Mouse (Mus musculus) cortical plate, adult 2 months (tissue): ENCODE results near the gene Parva. TPM values are rescaled to one million over a fixed set of nuclear protein-coding genes. Genes with fewer than 3 reads are reported as not detected.

ENCODE experiments used
- H3K27ac ChIP-seq: fragments of 200-500 bp; 2 replicates; pipeline ENCODE4 v1.5.1; 2012; ENCODE audit warnings: low read length, control low read depth, inconsistent platforms; ENCODE audit not compliant: insufficient read depth
- H3K4me1 ChIP-seq: fragments of 200-500 bp; 2 replicates; pipeline ENCODE4 v1.6.1; 2011; ENCODE audit warnings: low read length; ENCODE audit not compliant: control insufficient read depth, insufficient read depth
- H3K4me3 ChIP-seq: fragments of 200-500 bp; 2 replicates; pipeline ENCODE4 v1.5.1; 2011; ENCODE audit warnings: mild to moderate bottlenecking, low read length, control low read depth; ENCODE audit not compliant: insufficient read depth
- CTCF ChIP-seq: fragments of 200-500 bp; IDR thresholded peaks from 2 replicates; pipeline ENCODE4 v1.5.1; 2011; ENCODE audit warnings: mild to moderate bottlenecking, control low read depth, low read length; ENCODE audit not compliant: insufficient read depth; ENCODE audit errors: extremely low read depth
- POLR2A ChIP-seq: fragments of 200-500 bp; IDR thresholded peaks from 2 replicates; pipeline ENCODE4 v1.6.1; 2011; ENCODE audit warnings: mild to moderate bottlenecking, low read length, control low read depth; ENCODE audit not compliant: insufficient read depth; ENCODE audit errors: extremely low read depth
- polyA plus RNA-seq: library from polyadenylated mRNA; depleted of rRNA; stranded (reverse); fragments of >200 nt; gene quantifications from 2 replicates; pipeline ENCODE4 v1.2.3, GENCODE M21; 2012; rRNA removed

The Parva gene
- polyA plus RNA-seq = 44.7 and 45.0 TPM in 2 replicates

DNA sequence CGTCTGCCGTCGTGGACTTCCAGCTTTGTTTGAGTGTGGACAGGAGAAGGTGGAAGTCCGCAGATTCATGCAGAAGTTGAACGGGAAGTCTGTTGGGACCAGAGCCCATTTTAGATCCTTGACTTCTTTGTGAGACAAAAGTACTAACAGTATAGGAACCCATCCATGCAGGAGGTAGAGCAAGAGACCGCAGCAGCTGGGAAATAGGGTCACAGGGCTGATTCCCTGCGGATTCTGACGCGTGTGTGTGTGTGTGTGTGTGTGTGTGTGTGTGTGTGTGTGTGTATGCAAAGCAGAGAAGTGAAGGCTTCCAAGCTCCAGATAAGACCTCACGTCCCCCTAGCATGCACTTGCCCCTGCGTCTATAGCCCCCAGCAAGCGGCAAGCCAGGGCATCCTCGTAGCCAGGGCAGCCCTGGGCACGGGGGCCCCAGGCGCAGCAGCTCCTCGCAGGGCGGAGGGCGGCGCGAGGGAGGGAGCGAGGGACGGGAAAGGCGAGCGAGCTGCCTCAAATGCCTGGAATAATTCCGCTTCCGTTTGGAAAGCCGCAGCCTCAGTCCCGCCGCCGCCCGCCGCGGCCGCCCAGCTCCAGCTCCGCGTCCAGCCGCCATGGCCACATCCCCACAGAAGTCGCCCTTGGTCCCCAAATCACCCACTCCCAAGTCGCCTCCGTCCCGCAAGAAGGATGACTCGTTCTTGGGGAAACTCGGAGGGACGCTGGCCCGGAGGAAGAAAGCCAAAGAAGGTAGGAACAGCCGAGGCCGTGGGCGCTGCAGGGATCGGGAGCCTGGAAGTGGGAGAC lies at the start of gene Parva:
Gene Parva, plus strand, starts transcription at position 149 of the 801 bp plus-strand sequence.
- H3K27ac ChIP-seq = peak within 1 kb of the TSS; percentile 56; the same call in 1 of the 2 replicates

DNA sequence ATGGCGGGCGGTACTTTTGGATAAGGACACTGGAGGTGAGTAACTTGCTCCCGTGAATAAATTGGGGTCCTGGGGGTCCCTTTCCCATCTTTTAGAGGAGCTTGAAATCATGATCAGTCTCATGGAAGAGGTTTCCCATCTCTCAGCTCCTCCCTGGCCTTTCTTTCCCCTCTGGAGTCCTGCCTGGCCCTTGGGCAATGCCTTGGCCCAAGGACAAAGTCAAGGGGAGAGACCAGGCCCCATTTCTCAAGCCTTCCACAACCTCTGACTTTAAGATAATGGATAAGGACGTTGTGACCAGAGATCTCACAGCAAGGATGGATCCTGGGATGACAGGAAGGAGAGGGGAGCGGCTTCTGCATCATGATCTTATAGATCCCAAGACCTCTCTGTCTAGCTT lies 49.2 kb upstream of the Parva start:
- TF ChIP-seq CTCF (no peak), POLR2A (no peak)
- Histone ChIP-seq H3K4me1 (peaks cover 7% of the 10 kb centered on the region), H3K4me3 (no peak overlapping the region), H3K27ac (peak overlapping the region; percentile 43)

More for the DNA sequence above, at the start of gene Parva:
- Histone ChIP-seq H3K4me1 (no peaks in the 10 kb centered on the region), H3K4me3 (peak within 1 kb of the TSS; percentile 45)
- TF ChIP-seq CTCF (no peak), POLR2A (no peak)

DNA sequence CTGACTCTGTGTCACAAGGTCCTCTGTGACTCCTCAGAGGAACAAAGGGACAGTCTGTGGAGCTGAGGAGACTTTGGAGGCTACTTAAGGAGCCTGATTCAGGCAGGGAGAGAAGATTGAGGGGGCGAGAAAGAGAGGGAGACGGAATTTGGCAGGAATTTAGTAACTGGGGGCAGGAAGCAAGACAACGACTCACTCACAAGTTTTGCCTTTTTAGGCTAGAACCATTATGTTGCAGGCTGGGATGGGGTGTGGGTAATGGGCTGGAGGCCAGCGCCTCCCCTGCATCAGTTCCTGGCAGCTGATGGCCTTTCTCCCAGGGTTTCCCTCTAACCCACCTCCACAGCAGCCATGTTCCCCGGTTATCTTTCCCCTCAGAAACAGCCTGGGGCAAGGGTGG lies 48.8 kb upstream of the Parva start:
- Histone ChIP-seq H3K4me1 (peaks cover 7% of the 10 kb centered on the region), H3K27ac (peak overlapping the region; percentile 43), H3K4me3 (no peak overlapping the region)
- TF ChIP-seq POLR2A = no peak
- no peak for TF ChIP-seq CTCF

DNA sequence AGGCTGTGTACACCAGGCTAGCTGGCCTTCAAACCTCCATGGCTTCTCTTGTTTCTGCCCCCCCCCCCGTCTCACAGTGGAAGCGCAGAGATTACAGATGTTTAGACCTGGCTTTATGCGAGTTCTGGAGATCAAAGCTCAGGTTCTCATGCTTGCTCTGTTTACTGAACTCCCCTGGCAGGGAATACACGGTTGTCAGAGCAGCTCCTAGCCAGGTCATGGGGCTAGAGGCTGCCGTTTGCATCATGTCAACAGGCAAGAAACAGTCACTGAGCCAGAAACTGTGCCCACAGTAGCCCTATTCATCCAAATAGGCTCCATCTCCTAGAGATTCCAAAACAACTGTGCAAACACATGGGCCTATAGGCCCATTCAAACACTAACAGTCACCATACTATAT lies 40.8 kb upstream of the Parva start:
- Histone ChIP-seq H3K4me3 (no peak overlapping the region), H3K4me1 (peaks cover 6% of the 10 kb centered on the region; the same call in 1 of the 2 replicates)

DNA sequence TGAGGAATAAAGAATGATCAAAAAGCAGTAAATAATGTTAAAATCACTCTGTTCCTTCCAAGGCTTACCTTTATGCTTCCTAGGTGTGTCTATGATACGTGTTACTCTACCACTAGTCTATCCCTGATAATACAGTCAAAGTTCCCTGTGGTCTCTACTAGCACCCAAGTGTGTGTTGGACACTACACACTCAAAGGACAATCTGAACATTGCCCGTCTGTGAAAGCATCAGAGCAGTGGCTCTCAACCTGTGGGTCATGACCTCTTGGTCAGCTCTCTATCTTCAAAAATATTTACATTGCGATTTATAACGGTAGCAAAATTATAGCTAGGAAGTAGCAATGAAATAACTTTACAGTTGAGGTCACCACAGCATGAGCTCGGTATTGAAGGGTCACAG lies 39.4 kb upstream of the Parva start:
- H3K27ac ChIP-seq = no peak overlapping the region
- peaks cover 6% of the 10 kb centered on the region; the same call in 1 of the 2 replicates for H3K4me1 ChIP-seq
- H3K4me3 ChIP-seq = no peak overlapping the region
- TF ChIP-seq CTCF (no peak), POLR2A (no peak)

More for the DNA sequence above, 40.8 kb upstream of the Parva start:
- no peak overlapping the region for H3K27ac ChIP-seq
- no peak for TF ChIP-seq POLR2A
- no peak for TF ChIP-seq CTCF

DNA sequence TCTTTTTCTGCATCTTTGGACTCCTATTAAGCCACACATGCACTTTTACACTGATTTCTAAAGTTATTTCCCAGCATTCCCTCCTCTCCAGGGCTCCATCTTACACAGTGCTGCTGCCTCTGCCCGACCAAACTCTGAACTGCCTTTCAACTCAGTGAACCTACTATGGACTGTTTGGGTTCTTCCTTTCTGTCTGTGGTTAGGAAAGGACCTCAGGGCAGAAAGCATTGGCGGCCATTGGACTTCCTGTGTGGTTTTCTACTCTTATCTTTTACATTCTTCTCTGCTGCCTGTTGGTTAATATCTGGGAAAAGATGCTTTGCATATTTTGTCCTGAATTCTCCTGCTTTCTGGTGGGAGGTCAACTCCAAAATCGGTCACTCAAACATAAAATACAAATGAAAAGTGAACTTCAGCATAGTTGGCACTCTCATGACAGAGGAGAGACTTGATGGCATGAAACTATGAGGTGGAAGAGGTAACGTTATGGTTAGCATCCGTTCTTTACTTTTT lies 38.9 kb upstream of the Parva start:
- Histone ChIP-seq H3K4me3 (no peak overlapping the region), H3K27ac (no peak overlapping the region), H3K4me1 (peaks cover 6% of the 10 kb centered on the region; the same call in 1 of the 2 replicates)
- no peak for TF ChIP-seq CTCF
- TF ChIP-seq POLR2A = no peak

DNA sequence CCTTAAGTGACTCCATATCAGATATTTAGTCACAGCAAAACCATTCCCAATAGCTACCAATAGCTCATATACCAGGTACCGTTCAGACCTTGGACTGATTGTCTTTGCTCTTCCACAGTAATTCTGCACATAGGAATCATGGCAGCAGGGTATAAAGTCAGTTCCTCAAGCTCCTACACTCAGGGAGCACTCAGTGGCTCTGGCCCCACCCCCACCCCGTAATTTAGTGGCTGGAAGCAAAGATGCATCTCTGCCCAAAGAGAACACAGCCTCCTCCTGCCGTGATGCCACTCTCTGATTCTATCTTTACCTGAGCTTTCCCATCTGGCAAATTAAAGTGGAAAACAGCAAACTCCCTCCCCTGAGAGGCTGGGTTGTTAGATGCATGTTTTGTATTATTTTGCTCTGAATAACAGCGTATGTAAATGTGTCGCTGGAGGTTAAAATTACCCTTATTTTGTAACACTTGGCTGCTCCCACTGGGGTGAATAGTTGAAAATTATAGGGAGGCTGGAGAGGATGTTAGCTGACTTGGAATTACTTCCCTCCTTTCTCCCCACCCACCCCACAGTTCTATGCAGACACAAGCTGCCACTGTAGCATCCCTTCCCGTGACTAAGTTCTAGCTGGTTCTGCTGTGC lies 37.6 kb upstream of the Parva start:
- TF ChIP-seq CTCF (no peak), POLR2A (no peak)
- no peak overlapping the region for H3K27ac ChIP-seq
- H3K4me3 ChIP-seq = no peak overlapping the region
- peaks cover 6% of the 10 kb centered on the region; the same call in 1 of the 2 replicates for H3K4me1 ChIP-seq

DNA sequence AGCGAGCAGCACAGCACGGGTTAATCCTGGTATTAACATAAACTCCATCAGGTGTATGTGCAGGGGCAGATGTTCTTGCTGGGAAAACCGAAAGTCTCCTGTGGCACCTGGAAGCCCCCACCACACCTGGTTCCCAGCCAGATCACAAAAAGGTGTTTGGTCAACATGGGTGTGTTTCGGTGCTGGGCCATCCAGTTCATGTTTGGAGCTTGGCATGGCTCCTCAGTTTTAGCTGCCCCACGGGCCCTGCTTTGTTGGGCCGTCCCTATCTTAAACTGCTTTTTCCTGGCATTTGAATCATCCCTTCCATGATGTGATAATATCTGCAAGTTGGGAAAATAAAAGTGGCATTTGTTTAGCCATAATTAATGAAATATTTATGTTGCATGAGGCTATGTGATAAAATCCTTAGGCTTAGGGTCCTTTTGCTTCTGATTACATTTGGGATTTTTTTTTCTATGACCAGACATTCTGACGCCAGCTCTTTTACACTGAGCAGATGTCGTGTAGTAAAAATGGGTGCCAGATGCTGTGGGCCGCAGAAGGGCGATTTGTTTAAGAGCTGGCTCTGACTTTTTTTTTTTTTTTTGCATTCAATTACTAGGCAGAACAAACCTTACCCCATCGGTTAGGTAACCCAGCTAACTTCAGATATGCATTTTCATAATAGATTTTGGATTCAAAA lies 36.9 kb upstream of the Parva start:
- Histone ChIP-seq H3K4me3 (no peak overlapping the region), H3K4me1 (peaks cover 6% of the 10 kb centered on the region; the same call in 1 of the 2 replicates), H3K27ac (no peak overlapping the region)
- TF ChIP-seq POLR2A (no peak), CTCF (no peak)

DNA sequence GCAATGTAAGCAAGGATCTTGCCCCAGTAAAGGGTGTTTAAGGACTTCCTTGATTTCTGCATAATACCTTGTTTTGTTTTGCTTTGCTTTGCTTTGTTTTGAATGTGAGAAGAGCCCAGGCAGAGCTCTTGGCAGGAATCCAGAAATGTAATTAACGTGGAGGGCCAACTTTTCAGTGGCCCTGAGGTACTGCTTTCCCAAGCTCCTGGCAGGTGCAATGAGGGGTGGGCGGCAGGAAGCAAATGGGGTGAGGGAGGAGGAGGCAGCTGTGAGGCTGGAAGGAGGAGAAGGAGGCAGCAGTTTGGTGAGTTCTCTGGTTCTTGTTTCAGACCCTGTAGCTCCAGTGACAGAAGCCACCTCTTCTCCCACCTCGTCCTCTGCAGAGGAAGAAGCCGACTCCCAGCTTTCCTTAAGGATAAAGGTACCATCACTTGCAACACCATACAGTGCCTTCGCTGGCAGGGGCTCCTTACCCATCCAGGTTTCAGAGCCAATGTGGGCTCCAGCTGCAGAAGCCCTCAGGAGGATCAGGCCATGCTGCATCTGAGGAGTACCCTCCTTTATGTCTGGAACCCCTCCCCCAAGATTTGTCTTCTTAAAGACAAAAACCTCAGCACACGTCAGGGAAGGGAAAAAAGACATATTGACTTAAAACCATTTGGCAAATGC lies 36.2 kb upstream of the Parva start:
- TF ChIP-seq POLR2A = no peak
- no peak for TF ChIP-seq CTCF
- Histone ChIP-seq H3K27ac (no peak overlapping the region), H3K4me3 (no peak overlapping the region), H3K4me1 (peaks cover 6% of the 10 kb centered on the region; the same call in 1 of the 2 replicates)
